Mouse (Mus musculus): ENCODE measurements at regions not wholly inside any gene's neighbourhood (a gene's known extent, or its start where the extent isn't known, plus 50 kb on each side); places are given as distances from the start of the nearest gene placed in this dataset.

DNA sequence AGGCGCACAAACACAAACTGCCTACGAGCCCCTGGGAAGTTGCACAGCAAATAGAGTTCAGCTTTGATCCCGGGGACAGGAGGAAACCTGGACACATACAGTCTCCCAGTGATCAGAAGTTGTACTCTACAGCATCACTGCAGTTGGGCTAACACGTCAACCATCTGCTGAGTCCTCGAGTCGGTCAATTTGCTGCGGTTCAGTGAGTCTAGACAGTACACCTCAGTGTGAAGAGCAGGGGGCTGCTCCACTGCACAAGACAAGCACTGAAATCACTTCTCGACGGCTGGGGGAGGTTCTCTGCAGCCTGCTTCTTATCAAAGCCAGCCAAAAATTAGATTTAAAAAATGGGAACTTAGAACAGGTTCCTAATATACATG lies 78.4 kb upstream of the Aco1 start:
- no peak overlapping the region for H3K9ac ChIP-seq (replicated peaks; ENCODE audit: low read depth, low read length)
- H3K4me1 ChIP-seq (ENCODE audit: control insufficient read depth, insufficient read depth, low read length): no peaks in the 10 kb centered on the region
- peak; percentile 51; the same call in 1 of the 2 replicates for ATAC-seq (ENCODE audit: low read depth)
- H3K27ac ChIP-seq (ENCODE audit: low read depth, low read length): no peak overlapping the region
- 60% methylated on average over 9 of the region's 9 CpGs for WGBS
- H3K9me3 ChIP-seq (ENCODE audit: control insufficient read depth, low read length): no peaks in the 10 kb centered on the region
- no peak overlapping the region for H3K4me3 ChIP-seq (ENCODE audit: low read depth, low read length)
- no peak overlapping the region for H3K4me2 ChIP-seq (ENCODE audit: low read depth, low read length)
- H3K36me3 ChIP-seq (ENCODE audit: control insufficient read depth, insufficient read depth, low read length): no peaks in the 10 kb centered on the region
- H3K27me3 ChIP-seq (ENCODE audit: control insufficient read depth, insufficient read depth, low read length): no peaks in the 10 kb centered on the region

- 69% methylated on average over 4 of the region's 4 CpGs for WGBS
- no peak overlapping the region for H3K27ac ChIP-seq (ENCODE audit: low read depth, low read length)
Observed at GRCm38 (mm10) chr4:40070959-40071634, 71.8 kb upstream of the Aco1 start.

GRCm38 (mm10) chr4:40081035-40081434 lies 61.8 kb upstream of the Aco1 start:
- H3K27me3 ChIP-seq (ENCODE audit: control insufficient read depth, insufficient read depth, low read length): no peaks in the 10 kb centered on the region
- H3K27ac ChIP-seq (ENCODE audit: low read depth, low read length): no peak overlapping the region
- H3K9me3 ChIP-seq (ENCODE audit: control insufficient read depth, low read length): no peaks in the 10 kb centered on the region
- 86% methylated on average over 3 of the region's 3 CpGs for WGBS
- no peak overlapping the region for H3K4me2 ChIP-seq (ENCODE audit: low read depth, low read length)
- H3K9ac ChIP-seq (replicated peaks; ENCODE audit: low read depth, low read length): no peak overlapping the region
- H3K36me3 ChIP-seq (ENCODE audit: control insufficient read depth, insufficient read depth, low read length): no peaks in the 10 kb centered on the region
- no peaks in the 10 kb centered on the region for H3K4me1 ChIP-seq (ENCODE audit: control insufficient read depth, insufficient read depth, low read length)
- no peak for ATAC-seq (ENCODE audit: low read depth)
- H3K4me3 ChIP-seq (ENCODE audit: low read depth, low read length): no peak overlapping the region

More at GRCm38 (mm10) chr4:40070959-40071634, 71.8 kb upstream of the Aco1 start:
- Histone ChIP-seq H3K9me3 (ENCODE audit: control insufficient read depth, low read length) (no peaks in the 10 kb centered on the region), H3K9ac (replicated peaks; ENCODE audit: low read depth, low read length) (no peak overlapping the region), H3K4me3 (ENCODE audit: low read depth, low read length) (no peak overlapping the region), H3K27me3 (ENCODE audit: control insufficient read depth, insufficient read depth, low read length) (no peaks in the 10 kb centered on the region), H3K4me1 (ENCODE audit: control insufficient read depth, insufficient read depth, low read length) (no peaks in the 10 kb centered on the region), H3K4me2 (ENCODE audit: low read depth, low read length) (no peak overlapping the region), H3K36me3 (ENCODE audit: control insufficient read depth, insufficient read depth, low read length) (no peaks in the 10 kb centered on the region)
- ATAC-seq (ENCODE audit: low read depth): no peak

DNA sequence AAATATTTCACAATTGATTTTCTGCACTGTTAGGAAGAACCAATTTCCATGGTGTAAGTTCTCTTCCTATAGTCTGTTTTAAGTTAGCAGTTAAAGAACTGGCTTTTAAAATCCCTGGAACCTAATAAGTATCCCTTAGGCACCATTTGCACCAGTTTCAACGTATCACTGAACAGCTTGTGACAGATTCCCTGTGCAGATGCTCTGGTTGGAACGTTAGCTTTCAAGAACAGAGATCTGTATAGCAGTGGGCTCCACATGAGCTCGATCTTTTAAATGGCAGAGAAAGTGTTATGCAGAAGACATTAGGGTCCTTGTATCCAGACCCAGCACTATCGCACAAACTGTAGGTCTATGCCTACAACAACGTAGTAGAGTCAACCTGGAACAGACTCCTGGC lies 52.6 kb upstream of the Aco1 start:
- H3K9ac ChIP-seq (replicated peaks; ENCODE audit: low read depth, low read length): no peak overlapping the region
- WGBS: 73% methylated on average over 5 of the region's 5 CpGs
- no peaks in the 10 kb centered on the region for H3K4me1 ChIP-seq (ENCODE audit: control insufficient read depth, insufficient read depth, low read length)
- H3K27me3 ChIP-seq (ENCODE audit: control insufficient read depth, insufficient read depth, low read length): no peaks in the 10 kb centered on the region
- no peaks in the 10 kb centered on the region for H3K36me3 ChIP-seq (ENCODE audit: control insufficient read depth, insufficient read depth, low read length)
- no peaks in the 10 kb centered on the region for H3K9me3 ChIP-seq (ENCODE audit: control insufficient read depth, low read length)
- no peak for ATAC-seq (ENCODE audit: low read depth)
- H3K4me3 ChIP-seq (ENCODE audit: low read depth, low read length): no peak overlapping the region
- no peak overlapping the region for H3K27ac ChIP-seq (ENCODE audit: low read depth, low read length)
- H3K4me2 ChIP-seq (ENCODE audit: low read depth, low read length): no peak overlapping the region
